Mouse (Mus musculus): Measurements from ENCODE around the gene Syt2. TPM values are rescaled to one million over a fixed set of nuclear protein-coding genes. Genes with fewer than 3 reads are reported as not detected.

Gene Syt2
- polyA plus RNA-seq, 1 experiment from 2014 or later: 0.84 TPM

GRCm38 (mm10) chr1:134651851-134652398 lies 5.4 kb downstream of the Syt2 start:
- no peak overlapping the region for H3K4me3 ChIP-seq (ENCODE audit: low read depth, low read length)
- H3K36me3 ChIP-seq (ENCODE audit: control insufficient read depth, insufficient read depth, low read length): no peaks in the 10 kb centered on the region
- no peaks in the 10 kb centered on the region for H3K9me3 ChIP-seq (ENCODE audit: control insufficient read depth, low read length)
- WGBS: 21% methylated on average over 4 of the region's 4 CpGs
- H3K27ac ChIP-seq (ENCODE audit: low read depth, low read length): no peak overlapping the region
- peaks cover 46% of the 10 kb centered on the region for H3K27me3 ChIP-seq (ENCODE audit: control insufficient read depth, insufficient read depth, low read length)
- peak; percentile 69 for DNase-seq (ENCODE audit: low spot score)
- H3K4me1 ChIP-seq (replicated peaks; ENCODE audit: control insufficient read depth, insufficient read depth, low read length): peaks cover 10% of the 10 kb centered on the region; the same call in 1 of the 2 replicates
- H3K4me2 ChIP-seq (ENCODE audit: low read depth, low read length, severe bottlenecking): no peak overlapping the region
- ATAC-seq (replicated peaks; ENCODE audit: low FRiP score): peak; percentile 61
- H3K9ac ChIP-seq (ENCODE audit: low read length): no peak overlapping the region

- Histone ChIP-seq H3K4me2 (ENCODE audit: low read depth, low read length, severe bottlenecking) (no peak overlapping the region), H3K27me3 (ENCODE audit: control insufficient read depth, insufficient read depth, low read length) (peaks cover 28% of the 10 kb centered on the region), H3K9ac (ENCODE audit: low read length) (no peak overlapping the region), H3K9me3 (ENCODE audit: control insufficient read depth, low read length) (no peaks in the 10 kb centered on the region), H3K4me1 (replicated peaks; ENCODE audit: control insufficient read depth, insufficient read depth, low read length) (peaks cover 10% of the 10 kb centered on the region; the same call in 1 of the 2 replicates), H3K4me3 (ENCODE audit: low read depth, low read length) (no peak overlapping the region), H3K36me3 (ENCODE audit: control insufficient read depth, insufficient read depth, low read length) (no peaks in the 10 kb centered on the region), H3K27ac (ENCODE audit: low read depth, low read length) (no peak overlapping the region)
- WGBS: 5% methylated on average over 10 of the region's 10 CpGs
- DNase-seq (ENCODE audit: low spot score) (peak; percentile 65), ATAC-seq (replicated peaks; ENCODE audit: low FRiP score) (0 out of 2 replicates have a peak, but pooled peaks have one; percentile 30)
Measured at GRCm38 (mm10) chr1:134653603-134654257, 7.3 kb downstream of the Syt2 start.

DNA sequence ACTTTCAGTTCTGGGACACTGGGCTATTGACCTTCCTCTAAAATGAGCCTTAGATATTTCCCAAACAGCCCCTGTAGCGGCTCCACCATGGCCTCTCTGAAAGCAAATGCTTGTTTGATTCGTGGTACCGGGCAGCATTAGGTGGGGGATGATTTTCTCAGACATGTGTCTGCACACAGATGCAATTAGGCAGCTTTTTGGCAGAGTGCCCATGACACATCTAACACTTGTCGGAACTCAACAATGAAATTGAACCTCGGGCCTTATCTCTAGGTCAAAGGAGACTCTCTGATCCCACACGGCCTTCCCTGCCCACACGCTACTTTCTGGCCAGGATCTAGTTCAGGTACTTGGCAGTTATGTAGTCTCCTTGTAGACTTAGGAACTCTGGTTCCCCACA lies 12.4 kb downstream of the Syt2 start:
- no peaks in the 10 kb centered on the region for H3K36me3 ChIP-seq (ENCODE audit: control insufficient read depth, insufficient read depth, low read length)
- H3K4me2 ChIP-seq (ENCODE audit: low read depth, low read length, severe bottlenecking): no peak overlapping the region
- H3K4me1 ChIP-seq (replicated peaks; ENCODE audit: control insufficient read depth, insufficient read depth, low read length): no peaks in the 10 kb centered on the region
- H3K27me3 ChIP-seq (ENCODE audit: control insufficient read depth, insufficient read depth, low read length): peaks cover 4% of the 10 kb centered on the region; the same call in 1 of the 2 replicates
- no peak overlapping the region for H3K27ac ChIP-seq (ENCODE audit: low read depth, low read length)
- DNase-seq (ENCODE audit: low spot score) (no peak), ATAC-seq (replicated peaks; ENCODE audit: low FRiP score) (no peak)
- WGBS: 81% methylated on average over 7 of the region's 7 CpGs
- no peaks in the 10 kb centered on the region for H3K9me3 ChIP-seq (ENCODE audit: control insufficient read depth, low read length)
- no peak overlapping the region for H3K4me3 ChIP-seq (ENCODE audit: low read depth, low read length)
- H3K9ac ChIP-seq (ENCODE audit: low read length): no peak overlapping the region

DNA sequence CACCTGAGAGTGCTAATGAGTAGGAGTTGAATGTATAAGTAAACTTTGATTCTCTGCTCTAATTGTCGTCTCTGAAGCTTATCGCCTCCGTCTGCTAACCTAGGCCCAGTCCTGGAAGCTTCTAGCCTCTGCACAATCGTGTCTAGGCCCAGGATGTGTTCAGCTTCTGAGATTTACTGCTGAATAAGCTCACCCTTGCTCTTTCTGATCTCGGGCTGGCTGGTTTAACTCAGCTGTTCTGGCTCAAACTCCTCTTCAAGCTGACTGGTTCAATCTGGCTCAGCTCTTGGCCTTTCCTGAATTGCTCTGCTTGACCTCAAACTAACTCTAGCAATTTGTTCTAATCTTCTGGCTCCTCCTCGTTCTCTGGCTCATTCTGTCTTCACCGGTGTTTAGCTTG lies 13.7 kb downstream of the Syt2 start:
- ATAC-seq (replicated peaks; ENCODE audit: low FRiP score) (no peak), DNase-seq (ENCODE audit: low spot score) (no peak)
- H3K4me2 ChIP-seq (ENCODE audit: low read depth, low read length, severe bottlenecking): no peak overlapping the region
- no peak overlapping the region for H3K4me3 ChIP-seq (ENCODE audit: low read depth, low read length)
- no peaks in the 10 kb centered on the region for H3K36me3 ChIP-seq (ENCODE audit: control insufficient read depth, insufficient read depth, low read length)
- no peaks in the 10 kb centered on the region for H3K4me1 ChIP-seq (replicated peaks; ENCODE audit: control insufficient read depth, insufficient read depth, low read length)
- H3K27ac ChIP-seq (ENCODE audit: low read depth, low read length): no peak overlapping the region
- H3K9ac ChIP-seq (ENCODE audit: low read length): no peak overlapping the region
- 68% methylated on average over 7 of the region's 7 CpGs for whole genome bisulfite sequencing
- H3K9me3 ChIP-seq (ENCODE audit: control insufficient read depth, low read length): no peaks in the 10 kb centered on the region
- H3K27me3 ChIP-seq (ENCODE audit: control insufficient read depth, insufficient read depth, low read length): no peaks in the 10 kb centered on the region

- ATAC-seq (replicated peaks; ENCODE audit: low FRiP score): no peak
- Histone ChIP-seq H3K9ac (ENCODE audit: low read length) (no peak overlapping the region), H3K36me3 (ENCODE audit: control insufficient read depth, insufficient read depth, low read length) (no peaks in the 10 kb centered on the region), H3K4me2 (ENCODE audit: low read depth, low read length, severe bottlenecking) (no peak overlapping the region), H3K27ac (ENCODE audit: low read depth, low read length) (no peak overlapping the region), H3K4me1 (replicated peaks; ENCODE audit: control insufficient read depth, insufficient read depth, low read length) (0 out of 2 replicates have a peak, but pooled peaks cover 2% of the 10 kb centered on the region), H3K4me3 (ENCODE audit: low read depth, low read length) (no peak overlapping the region), H3K9me3 (ENCODE audit: control insufficient read depth, low read length) (no peaks in the 10 kb centered on the region), H3K27me3 (ENCODE audit: control insufficient read depth, insufficient read depth, low read length) (no peaks in the 10 kb centered on the region)
- 80% methylated on average over 10 of the region's 10 CpGs for WGBS
- no peak for DNase-seq (ENCODE audit: low spot score)
Measured at GRCm38 (mm10) chr1:134671234-134672070, 25.0 kb downstream of the Syt2 start.

GRCm38 (mm10) chr1:134674312-134674711 lies 27.8 kb downstream of the Syt2 start:
- Histone ChIP-seq H3K27me3 (ENCODE audit: control insufficient read depth, insufficient read depth, low read length) (no peaks in the 10 kb centered on the region), H3K4me3 (ENCODE audit: low read depth, low read length) (no peak overlapping the region), H3K9ac (ENCODE audit: low read length) (no peak overlapping the region), H3K9me3 (ENCODE audit: control insufficient read depth, low read length) (no peaks in the 10 kb centered on the region), H3K27ac (ENCODE audit: low read depth, low read length) (no peak overlapping the region), H3K4me2 (ENCODE audit: low read depth, low read length, severe bottlenecking) (no peak overlapping the region), H3K36me3 (ENCODE audit: control insufficient read depth, insufficient read depth, low read length) (no peaks in the 10 kb centered on the region), H3K4me1 (replicated peaks; ENCODE audit: control insufficient read depth, insufficient read depth, low read length) (0 out of 2 replicates have a peak, but pooled peaks cover 2% of the 10 kb centered on the region)
- 5% methylated on average over 1 of the region's 1 CpGs for WGBS
- no peak for DNase-seq (ENCODE audit: low spot score)
- no peak for ATAC-seq (replicated peaks; ENCODE audit: low FRiP score)

GRCm38 (mm10) chr1:134679445-134679844 lies 33.0 kb downstream of the Syt2 start:
- Histone ChIP-seq H3K36me3 (ENCODE audit: control insufficient read depth, insufficient read depth, low read length) (no peaks in the 10 kb centered on the region), H3K27me3 (ENCODE audit: control insufficient read depth, insufficient read depth, low read length) (no peaks in the 10 kb centered on the region), H3K27ac (ENCODE audit: low read depth, low read length) (no peak overlapping the region), H3K4me2 (ENCODE audit: low read depth, low read length, severe bottlenecking) (no peak overlapping the region), H3K4me1 (replicated peaks; ENCODE audit: control insufficient read depth, insufficient read depth, low read length) (0 out of 2 replicates have a peak, but pooled peaks cover 2% of the 10 kb centered on the region), H3K9me3 (ENCODE audit: control insufficient read depth, low read length) (no peaks in the 10 kb centered on the region), H3K4me3 (ENCODE audit: low read depth, low read length) (no peak overlapping the region), H3K9ac (ENCODE audit: low read length) (no peak overlapping the region)
- WGBS: 77% methylated on average over 4 of the region's 4 CpGs
- ATAC-seq (replicated peaks; ENCODE audit: low FRiP score) (no peak), DNase-seq (ENCODE audit: low spot score) (no peak)

GRCm38 (mm10) chr1:134680617-134681016 lies 34.1 kb downstream of the Syt2 start:
- DNase-seq (ENCODE audit: low spot score) (no peak), ATAC-seq (replicated peaks; ENCODE audit: low FRiP score) (no peak; the same call in 1 of the 2 replicates)
- no peaks in the 10 kb centered on the region for H3K36me3 ChIP-seq (ENCODE audit: control insufficient read depth, insufficient read depth, low read length)

More at GRCm38 (mm10) chr1:134680617-134681016, 34.1 kb downstream of the Syt2 start:
- H3K4me3 ChIP-seq (ENCODE audit: low read depth, low read length): no peak overlapping the region
- H3K27me3 ChIP-seq (ENCODE audit: control insufficient read depth, insufficient read depth, low read length): no peaks in the 10 kb centered on the region
- 0 out of 2 replicates have a peak, but pooled peaks cover 2% of the 10 kb centered on the region for H3K4me1 ChIP-seq (replicated peaks; ENCODE audit: control insufficient read depth, insufficient read depth, low read length)
- H3K9me3 ChIP-seq (ENCODE audit: control insufficient read depth, low read length): no peaks in the 10 kb centered on the region
- WGBS: 16% methylated on average over 6 of the region's 6 CpGs
- no peak overlapping the region for H3K9ac ChIP-seq (ENCODE audit: low read length)
- H3K27ac ChIP-seq (ENCODE audit: low read depth, low read length): no peak overlapping the region
- H3K4me2 ChIP-seq (ENCODE audit: low read depth, low read length, severe bottlenecking): no peak overlapping the region
